Mouse (Mus musculus) kidney, adult 2 months (tissue): ENCODE data around the gene Bcl11b.

Experiments
- CTCF ChIP-seq: fragments of 200-500 bp; conservative IDR thresholded peaks from 2 replicates; pipeline ENCODE4 v1.5.1; 2011; ENCODE audit warnings: low read depth, mild to moderate bottlenecking, control low read depth, low read length, moderate library complexity, mixed read lengths; ENCODE audit not compliant: insufficient read depth, insufficient read length
- POLR2A ChIP-seq: fragments of 200-500 bp; IDR thresholded peaks from one replicate; pipeline ENCODE4 v1.6.1; 2011; ENCODE audit warnings: low read depth, low read length, control low read depth

DNA sequence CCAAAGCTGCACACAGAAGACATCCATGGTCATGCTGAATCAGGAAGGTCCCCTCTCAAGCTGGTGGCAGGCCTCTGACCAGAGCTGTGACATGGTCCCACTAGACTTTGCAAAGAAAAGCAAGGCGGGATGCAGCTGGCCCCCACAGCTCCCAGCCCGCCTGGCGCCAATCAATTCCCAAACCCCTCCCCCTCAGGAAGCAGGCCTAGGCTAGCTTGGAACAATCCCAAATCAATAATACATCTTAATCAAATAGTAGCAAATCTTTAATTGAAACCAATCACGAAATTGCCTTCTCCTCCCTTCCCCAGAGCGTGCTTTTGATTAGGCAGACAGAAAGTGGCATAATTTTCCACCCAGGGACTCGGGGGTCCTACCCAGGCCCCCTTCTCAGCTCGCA is 113.1 kb downstream of the Bcl11b start:
- no peak for TF ChIP-seq CTCF
- no peak for TF ChIP-seq POLR2A
